Mouse (Mus musculus): Measurements from ENCODE around the gene Lrrc38. TPM values are rescaled to one million over a fixed set of nuclear protein-coding genes. Genes with fewer than 3 reads are reported as not detected.
A peak's percentile ranks its signal among the peaks of the same experiment; 100 is the strongest.

Lrrc38 gene
- total and polyA plus RNA-seq, 3 experiments, result not detected

- Histone ChIP-seq H3K36me3 (replicated peaks) (no peaks in the 10 kb centered on the region), H3K4me1 (ENCODE audit: insufficient read depth, low read depth, low read length) (no peaks in the 10 kb centered on the region), H3K9me3 (replicated peaks) (peaks cover 9% of the 10 kb centered on the region), H3K4me3 (ENCODE audit: low read depth, low read length) (no peak overlapping the region), H3K27me3 (ENCODE audit: insufficient read depth, low read length) (no peaks in the 10 kb centered on the region)
- ATAC-seq (ENCODE audit: extremely low read depth, insufficient number of reproducible peaks, low FRiP score, poor library complexity, severe bottlenecking), result no peak
- TF ChIP-seq GATA2 (IDR thresholded peaks at IDR 0.05; ENCODE audit: borderline replicate concordance, low read depth, low read length) (no peak), TAL1 (conservative IDR thresholded peaks at IDR 0.05; ENCODE audit: low read depth, low read length) (no peak), GATA1 (IDR thresholded peaks at IDR 0.05; ENCODE audit: borderline replicate concordance, low read length) (no peak), POLR2AphosphoS5 (IDR thresholded peaks at IDR 0.05; ENCODE audit: insufficient replicate concordance, low read depth, low read length) (no peak), CTCF (IDR thresholded peaks at IDR 0.05; ENCODE audit: low read depth, low read length) (no peak)
- DNase-seq (ENCODE audit: low spot score), result no peak
These were observed 39.6 kb downstream of the Lrrc38 start for GRCm38 (mm10) chr4:143388955-143389702.

DNA sequence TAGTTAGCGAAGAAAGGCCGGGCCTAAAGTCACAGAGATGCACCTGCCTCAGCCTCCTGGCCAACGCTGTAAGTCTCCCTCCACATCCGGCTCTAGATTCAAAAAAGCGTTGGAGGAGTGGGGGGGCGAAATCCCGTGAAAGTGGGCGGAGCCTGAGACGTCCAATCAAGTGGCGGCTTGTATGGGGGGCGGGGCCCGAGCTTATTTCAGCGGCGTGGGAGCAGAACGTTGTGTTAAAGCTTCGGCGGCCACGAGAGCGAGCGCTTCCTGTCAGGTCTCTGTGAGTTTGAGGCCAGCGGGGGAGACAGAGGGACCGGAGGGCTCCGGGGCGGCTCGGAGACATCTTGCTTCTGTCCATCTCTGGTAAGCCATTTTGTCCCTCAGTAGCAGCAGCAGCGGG is 44.6 kb downstream of the Lrrc38 start, which contains the start of gene Pramel1:
TSS of gene Pramel1 (plus strand) at position 248 of the 400 bp plus-strand sequence.
- H3K27me3 ChIP-seq (ENCODE audit: insufficient read depth, low read length), result no peaks in the 10 kb centered on the region
- no peaks in the 10 kb centered on the region for H3K36me3 ChIP-seq (replicated peaks)
- ATAC-seq (ENCODE audit: extremely low read depth, insufficient number of reproducible peaks, low FRiP score, poor library complexity, severe bottlenecking), result no peak
- H3K4me1 ChIP-seq (ENCODE audit: insufficient read depth, low read depth, low read length), result no peaks in the 10 kb centered on the region
- H3K9me3 ChIP-seq (replicated peaks), result peaks cover 9% of the 10 kb centered on the region
- TF ChIP-seq TAL1 (conservative IDR thresholded peaks at IDR 0.05; ENCODE audit: low read depth, low read length) (no peak), CTCF (IDR thresholded peaks at IDR 0.05; ENCODE audit: low read depth, low read length) (no peak), POLR2AphosphoS5 (IDR thresholded peaks at IDR 0.05; ENCODE audit: insufficient replicate concordance, low read depth, low read length) (no peak), GATA1 (IDR thresholded peaks at IDR 0.05; ENCODE audit: borderline replicate concordance, low read length) (no peak), GATA2 (IDR thresholded peaks at IDR 0.05; ENCODE audit: borderline replicate concordance, low read depth, low read length) (no peak)
- DNase-seq (ENCODE audit: low spot score), result no peak
- no peak within 1 kb of the TSS for H3K4me3 ChIP-seq (ENCODE audit: low read depth, low read length)

DNA sequence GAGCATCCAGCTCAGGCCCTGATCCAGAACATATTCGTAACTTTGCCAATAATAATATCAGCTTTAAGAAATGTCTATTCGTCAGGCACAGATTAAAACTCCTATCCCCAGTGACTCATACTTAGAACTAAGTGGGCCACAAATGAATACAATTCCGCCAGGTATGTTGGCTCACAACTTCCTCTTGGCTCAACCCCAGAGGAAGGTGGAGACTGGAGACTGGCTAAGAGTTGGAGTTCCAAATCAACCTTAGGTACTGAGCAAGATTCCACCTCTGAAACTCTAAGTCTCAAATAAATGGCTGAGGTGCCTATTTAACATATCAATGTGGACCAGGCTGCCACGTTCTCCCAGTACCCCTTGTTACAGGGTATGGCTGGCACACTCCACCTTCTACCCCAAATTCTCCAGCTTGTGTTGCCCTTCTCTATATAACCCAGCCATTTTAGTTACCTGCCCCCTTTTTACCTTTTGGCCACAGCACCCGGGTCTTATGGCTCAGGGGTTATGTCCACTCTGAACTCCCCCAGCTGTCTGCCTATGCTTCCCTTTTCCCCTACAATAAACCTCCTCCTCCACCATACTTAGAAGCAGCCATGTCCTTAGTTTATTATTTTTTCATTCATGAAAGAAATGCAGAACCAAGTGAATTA is 62.1 kb downstream of the Lrrc38 start:
- H3K36me3 ChIP-seq (replicated peaks), result peaks cover 26% of the 10 kb centered on the region
- no peaks in the 10 kb centered on the region for H3K27me3 ChIP-seq (ENCODE audit: insufficient read depth, low read length)
- H3K9me3 ChIP-seq (replicated peaks), result no peaks in the 10 kb centered on the region
- DNase-seq (ENCODE audit: low spot score) (no peak), ATAC-seq (ENCODE audit: extremely low read depth, insufficient number of reproducible peaks, low FRiP score, poor library complexity, severe bottlenecking) (no peak)
- H3K4me3 ChIP-seq (ENCODE audit: low read depth, low read length), result peak overlapping the region; percentile 74
- no peak for TF ChIP-seq GATA1 (IDR thresholded peaks at IDR 0.05; ENCODE audit: borderline replicate concordance, low read length)
- TF ChIP-seq POLR2AphosphoS5 (IDR thresholded peaks at IDR 0.05; ENCODE audit: insufficient replicate concordance, low read depth, low read length), result no peak
- TF ChIP-seq GATA2 (IDR thresholded peaks at IDR 0.05; ENCODE audit: borderline replicate concordance, low read depth, low read length), result no peak
- no peak for TF ChIP-seq TAL1 (conservative IDR thresholded peaks at IDR 0.05; ENCODE audit: low read depth, low read length)
- no peak for TF ChIP-seq CTCF (IDR thresholded peaks at IDR 0.05; ENCODE audit: low read depth, low read length)
- H3K4me1 ChIP-seq (ENCODE audit: insufficient read depth, low read depth, low read length), result peaks cover 14% of the 10 kb centered on the region

GRCm38 (mm10) chr4:143412219-143413092 is 62.9 kb downstream of the Lrrc38 start, which contains the start of gene Pramef8:
TSS of gene Pramef8 (plus strand) at chr4:143412426.
- ATAC-seq (ENCODE audit: extremely low read depth, insufficient number of reproducible peaks, low FRiP score, poor library complexity, severe bottlenecking) (peak; percentile 96), DNase-seq (ENCODE audit: low spot score) (peak; percentile 71)
- Histone ChIP-seq H3K36me3 (replicated peaks) (peaks cover 34% of the 10 kb centered on the region), H3K27me3 (ENCODE audit: insufficient read depth, low read length) (no peaks in the 10 kb centered on the region), H3K9me3 (replicated peaks) (no peaks in the 10 kb centered on the region), H3K4me1 (ENCODE audit: insufficient read depth, low read depth, low read length) (peaks cover 14% of the 10 kb centered on the region), H3K4me3 (ENCODE audit: low read depth, low read length) (peak within 1 kb of the TSS; percentile 74)
- TF ChIP-seq GATA1 (IDR thresholded peaks at IDR 0.05; ENCODE audit: borderline replicate concordance, low read length) (no peak), POLR2AphosphoS5 (IDR thresholded peaks at IDR 0.05; ENCODE audit: insufficient replicate concordance, low read depth, low read length) (no peak), GATA2 (IDR thresholded peaks at IDR 0.05; ENCODE audit: borderline replicate concordance, low read depth, low read length) (no peak), TAL1 (conservative IDR thresholded peaks at IDR 0.05; ENCODE audit: low read depth, low read length) (no peak)

- peaks cover 45% of the 10 kb centered on the region for H3K36me3 ChIP-seq (replicated peaks)
- ATAC-seq (ENCODE audit: extremely low read depth, insufficient number of reproducible peaks, low FRiP score, poor library complexity, severe bottlenecking) (no peak), DNase-seq (ENCODE audit: low spot score) (no peak)
- no peak for TF ChIP-seq GATA1 (IDR thresholded peaks at IDR 0.05; ENCODE audit: borderline replicate concordance, low read length)
- no peak for TF ChIP-seq GATA2 (IDR thresholded peaks at IDR 0.05; ENCODE audit: borderline replicate concordance, low read depth, low read length)
- TF ChIP-seq CTCF (IDR thresholded peaks at IDR 0.05; ENCODE audit: low read depth, low read length), result no peak
- no peak for TF ChIP-seq TAL1 (conservative IDR thresholded peaks at IDR 0.05; ENCODE audit: low read depth, low read length)
- TF ChIP-seq POLR2AphosphoS5 (IDR thresholded peaks at IDR 0.05; ENCODE audit: insufficient replicate concordance, low read depth, low read length), result no peak
- H3K4me3 ChIP-seq (ENCODE audit: low read depth, low read length), result no peak overlapping the region; the same call in 1 of the 2 replicates
- no peaks in the 10 kb centered on the region for H3K27me3 ChIP-seq (ENCODE audit: insufficient read depth, low read length)
- no peaks in the 10 kb centered on the region for H3K9me3 ChIP-seq (replicated peaks)
- H3K4me1 ChIP-seq (ENCODE audit: insufficient read depth, low read depth, low read length), result peaks cover 14% of the 10 kb centered on the region
These were observed 64.1 kb downstream of the Lrrc38 start for GRCm38 (mm10) chr4:143413621-143414020.

All from G1E (cell line).